Comparison of ENCODE assay signal across 25 mouse cellular contexts in the genomic region with DNA sequence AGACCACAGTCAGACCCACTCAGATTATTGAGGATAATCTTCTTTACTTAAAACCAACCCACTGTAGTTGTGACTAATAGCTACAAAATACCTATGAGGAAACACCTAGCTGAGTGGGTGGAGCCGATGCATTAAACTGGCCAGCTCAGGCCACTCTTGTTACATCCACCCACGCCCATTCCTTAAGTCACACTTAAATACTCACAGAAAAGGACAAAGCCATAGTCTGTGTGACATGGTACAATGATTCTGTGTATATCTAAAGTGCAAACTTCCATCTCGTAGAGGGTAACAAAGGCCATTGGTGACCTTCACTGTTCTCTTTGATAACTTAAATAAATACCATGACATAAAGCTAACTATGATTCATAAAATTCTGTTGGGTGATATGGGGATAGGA.
DNase-seq lines count a peak whose midpoint lies in the region; ATAC-seq and TF ChIP-seq lines count a peak whose summit lies in the region.
"Had no signal": no experiment of that assay in that cellular context is flagged by ENCODE, and none has a peak within 500 bp of the region (broad histone marks: within the 10 kb centered on the region; RNA-seq: fewer than 3 reads in every experiment).

No protein-coding gene starts in this region.

- no peaks in the 10 kb centered on the region for H3K4me1 ChIP-seq in stomach, embryonic 14.5 days (ENCODE audit: control insufficient read depth, insufficient read depth, low read length)
- no peaks in the 10 kb centered on the region; the same call in 1 of the 2 replicates for H3K4me1 ChIP-seq in stomach, postnatal 0 days (replicated peaks; ENCODE audit: control insufficient read depth, insufficient read depth)

- no peak overlapping the region for H3K9ac ChIP-seq in stomach, embryonic 14.5 days (replicated peaks; ENCODE audit: low read depth, low read length)
- no peak overlapping the region for H3K9ac ChIP-seq in stomach, postnatal 0 days (ENCODE audit: low read length)
- H3K9ac ChIP-seq: embryonic facial prominence, embryonic 12.5 days; embryonic facial prominence, embryonic 15.5 days; forebrain, postnatal 0 days; heart, embryonic 13.5 days; hindbrain, embryonic 14.5 days had no signal

- ATAC-seq in stomach, embryonic 14.5 days (ENCODE audit: insufficient number of reproducible peaks, insufficient read depth, low FRiP score, low read depth) = peak; percentile 89
- ATAC-seq in stomach, postnatal 0 days (ENCODE audit: low FRiP score, low TSS enrichment) = peak; percentile 97
- ATAC-seq: CD4-positive, CD25-positive, alpha-beta regulatory T cell, adult 4 months; forebrain, embryonic 14.5 days; forebrain, postnatal 0 days; hindbrain, postnatal 0 days had no signal

- WGBS in large intestine, adult 2 months = 61% methylated on average over 3 of the region's 3 CpGs
- WGBS in stomach, embryonic 14.5 days = 65% methylated on average over 3 of the region's 3 CpGs
- WGBS in stomach, postnatal 0 days = 47% methylated on average over 3 of the region's 3 CpGs

- TF ChIP-seq EP300 in stomach, postnatal 0 days (optimal IDR thresholded peaks at IDR 0.05) = no peak

- H3K4me3 ChIP-seq in stomach, embryonic 14.5 days (ENCODE audit: low read depth, low read length) = no peak overlapping the region
- H3K4me3 ChIP-seq in stomach, postnatal 0 days (ENCODE audit: low read depth, low read length) = no peak overlapping the region
- H3K4me3 ChIP-seq: embryonic facial prominence, embryonic 12.5 days; embryonic facial prominence, embryonic 15.5 days; gastrocnemius, adult 2 months; heart, adult 2 months; heart, embryonic 10.5 days; heart, embryonic 13.5 days had no signal

- H3K4me2 ChIP-seq in stomach, embryonic 14.5 days (replicated peaks; ENCODE audit: low read depth, low read length) = no peak overlapping the region
- no peak overlapping the region for H3K4me2 ChIP-seq in stomach, postnatal 0 days (replicated peaks; ENCODE audit: low read depth)
- H3K4me2 ChIP-seq: embryonic facial prominence, embryonic 12.5 days; embryonic facial prominence, embryonic 15.5 days; heart, embryonic 13.5 days; hindbrain, embryonic 14.5 days had no signal

- no peaks in the 10 kb centered on the region for H3K9me3 ChIP-seq in stomach, embryonic 14.5 days (ENCODE audit: control insufficient read depth, low read depth, low read length)
- no peaks in the 10 kb centered on the region for H3K9me3 ChIP-seq in stomach, postnatal 0 days (ENCODE audit: control insufficient read depth, low read length)
- H3K9me3 ChIP-seq: embryonic facial prominence, embryonic 12.5 days; embryonic facial prominence, embryonic 15.5 days; heart, embryonic 10.5 days; heart, embryonic 13.5 days had no signal

- H3K27me3 ChIP-seq in stomach, embryonic 14.5 days (ENCODE audit: control insufficient read depth, insufficient read depth, low read length) = no peaks in the 10 kb centered on the region
- H3K27me3 ChIP-seq in stomach, postnatal 0 days (ENCODE audit: control insufficient read depth, insufficient read depth, low read length) = no peaks in the 10 kb centered on the region
- H3K27me3 ChIP-seq: embryonic facial prominence, embryonic 12.5 days; embryonic facial prominence, embryonic 15.5 days; heart, embryonic 13.5 days had no signal

- H3K36me3 ChIP-seq in stomach, embryonic 14.5 days (ENCODE audit: control insufficient read depth, insufficient read depth, low read length) = no peaks in the 10 kb centered on the region
- no peaks in the 10 kb centered on the region for H3K36me3 ChIP-seq in stomach, postnatal 0 days (ENCODE audit: control insufficient read depth, insufficient read depth, low read length)
- H3K36me3 ChIP-seq: embryonic facial prominence, embryonic 12.5 days; embryonic facial prominence, embryonic 15.5 days; heart, embryonic 10.5 days; heart, embryonic 13.5 days had no signal

- no peak for TF ChIP-seq CTCF in stomach, postnatal 0 days (IDR thresholded peaks at IDR 0.05; ENCODE audit: low read depth)

- DNase-seq in kidney, postnatal 10 days = peak; percentile 2
- DNase-seq in kidney, postnatal 25 days = no peak
- peak; percentile 7 for DNase-seq in large intestine, adult 2 months (ENCODE audit: low read depth, low spot score)
- DNase-seq in stomach, postnatal 0 days (ENCODE audit: low spot score) = peak; percentile 56
- no peak for DNase-seq in cerebellum, postnatal 25 days
- DNase-seq: adrenal gland, adult 8-10 months; adrenal gland, postnatal 25 days; cerebellum, adult 18-20 months; cerebellum, adult 9-10 months; cerebellum, postnatal 14 days; forebrain, postnatal 0 days; gastrocnemius, adult 2 months; gastrocnemius, postnatal 14 days; heart, adult 2 months; heart, postnatal 14 days; heart, postnatal 4 days had no signal

- no peak overlapping the region for H3K27ac ChIP-seq in stomach, embryonic 14.5 days (ENCODE audit: low read length)
- no peak overlapping the region for H3K27ac ChIP-seq in stomach, postnatal 0 days (replicated peaks)
- H3K27ac ChIP-seq: embryonic facial prominence, embryonic 12.5 days; embryonic facial prominence, embryonic 15.5 days; gastrocnemius, adult 2 months; heart, adult 2 months; heart, embryonic 10.5 days; heart, embryonic 13.5 days; hindbrain, embryonic 14.5 days; hindbrain, postnatal 0 days had no signal

Comparison
In these comparisons a context has a peak if more than half of its experiments do, and no peak if none do; other contexts are left out.
1. DNase-seq: peak in kidney, postnatal 10 days (single experiment), large intestine, adult 2 months (single experiment) and stomach, postnatal 0 days (single experiment); none in kidney, postnatal 25 days (0 of 2) and cerebellum, postnatal 25 days (0 of 2).